Mouse (Mus musculus) cerebellum, postnatal 4 days (tissue): ENCODE measurements around the gene Otulinl.

ENCODE experiments used
- DNase-seq, 2 experiments: peaks; one replicate each; pipeline ENCODE4 v3.0.0; 2022; ENCODE audit warnings: low spot score in 2 of 2, mixed read lengths in 1 of 2

The Otulinl gene

GRCm38 (mm10) chr15:27616159-27616558 lies 65.2 kb downstream of the Otulinl start:
- DNase-seq = no peak

- DNase-seq = no peak
Measured at GRCm38 (mm10) chr15:27613255-27613654, 68.1 kb downstream of the Otulinl start.

GRCm38 (mm10) chr15:27612533-27613221 lies 68.7 kb downstream of the Otulinl start:
- DNase-seq = peak in 1 of 2 experiments; percentile 59

- DNase-seq = no peak
Measured at GRCm38 (mm10) chr15:27609554-27609953, 71.8 kb downstream of the Otulinl start.

- no peak for DNase-seq
Measured at GRCm38 (mm10) chr15:27605252-27605651, 76.1 kb downstream of the Otulinl start.
